Mouse (Mus musculus) monocyte, adult 59 days (primary cell): ENCODE results near the gene Cdk10. TPM values are rescaled to one million over a fixed set of nuclear protein-coding genes. Genes with fewer than 3 reads are reported as not detected.

Source experiments
- total RNA-seq, 2 experiments: library from RNA; stranded (reverse); gene quantifications; one replicate each; pipeline ENCODE4 v1.2.4; 2023

The Cdk10 gene
- 10 to 100 TPM; 39.0 to 46.4 TPM for total RNA-seq

DNA sequence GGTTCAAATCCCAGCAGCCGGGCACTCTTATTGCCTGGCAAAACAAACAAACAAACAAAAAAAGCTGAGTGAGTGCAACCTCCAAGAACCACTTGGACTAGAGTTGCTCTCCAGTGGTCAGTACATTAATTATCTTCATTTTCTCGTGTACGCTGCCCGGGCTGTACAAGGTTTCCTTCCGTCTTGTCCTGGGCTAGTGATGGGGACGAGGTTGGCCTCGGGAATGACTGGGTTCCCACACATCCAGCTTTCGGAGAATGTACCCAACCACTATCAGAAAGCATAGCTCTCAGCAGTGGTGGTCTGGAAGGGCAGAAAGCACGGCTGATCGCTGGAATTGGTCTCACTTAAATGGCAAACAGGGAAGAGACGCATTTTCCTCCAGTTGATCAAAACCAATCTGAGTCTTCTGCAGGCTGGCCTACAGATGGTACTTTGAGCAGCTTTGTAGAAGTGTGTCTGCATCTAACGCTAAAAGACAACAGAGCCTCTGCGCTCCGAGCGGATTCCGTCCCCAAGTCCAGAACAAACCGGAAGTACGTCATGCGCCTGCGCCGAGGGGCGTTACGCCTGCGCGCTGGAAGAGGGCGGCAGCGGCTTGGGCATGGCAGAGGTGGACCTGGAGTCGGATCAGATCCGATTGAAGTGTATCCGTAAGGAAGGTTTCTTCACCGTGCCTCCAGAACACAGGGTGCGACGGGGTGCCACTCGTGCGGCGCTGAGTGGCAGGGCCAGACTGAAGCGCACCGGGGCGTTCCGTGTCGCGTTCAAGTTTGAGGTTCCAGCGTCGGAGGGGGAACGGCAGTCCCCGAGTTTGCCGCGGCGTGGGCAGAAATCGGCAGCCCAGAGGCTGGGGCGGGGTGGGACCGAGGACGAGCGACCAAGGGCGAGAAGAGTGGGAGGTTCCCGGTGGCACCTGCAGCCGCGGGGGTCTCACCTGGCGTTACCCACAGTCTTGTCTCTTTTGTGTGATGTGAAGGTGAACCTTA, at the start of gene Cdk10:
Gene Cdk10 (plus strand): TSS at position 565 of the 989 bp plus-strand sequence.

DNA sequence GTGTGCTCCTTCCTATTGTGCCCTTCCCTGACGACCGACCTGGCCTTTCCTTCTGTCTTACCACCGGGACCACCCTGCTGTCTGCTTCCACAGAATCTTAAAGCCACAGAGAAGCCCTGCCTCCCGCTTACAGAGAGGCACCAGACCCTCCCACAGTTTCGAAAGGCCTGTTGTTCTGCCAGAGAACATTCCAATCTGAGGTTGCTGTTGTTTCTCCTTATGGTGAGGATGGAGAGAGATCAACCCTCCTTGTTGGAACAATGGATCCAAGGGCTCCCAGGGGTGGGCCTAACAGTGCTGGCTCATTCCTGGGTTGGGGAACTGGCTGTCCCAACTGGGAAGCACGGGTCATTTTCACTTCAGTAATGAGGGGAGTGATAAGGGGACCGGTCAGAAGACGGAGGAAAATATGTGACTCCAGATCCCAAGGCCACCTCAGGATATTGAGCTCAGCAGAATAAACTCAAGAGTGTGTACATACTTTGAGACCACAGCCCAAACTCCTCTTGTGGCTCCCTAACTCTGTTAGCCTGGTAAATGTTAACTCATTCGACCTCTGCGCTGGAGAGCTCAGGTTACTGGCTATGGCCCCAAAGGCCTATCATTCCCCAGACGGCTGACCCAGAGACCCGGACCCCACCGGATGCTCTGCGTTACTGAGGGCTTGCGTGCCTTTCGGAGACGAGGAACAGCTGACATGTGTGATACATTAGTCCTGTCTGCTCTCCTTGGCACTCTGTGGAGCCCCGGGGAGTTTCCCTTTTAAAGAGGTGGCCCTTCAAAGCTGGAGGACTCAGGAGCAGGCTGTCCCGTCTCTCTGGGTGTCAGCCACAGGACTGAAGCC, 38.9 kb upstream of the Cdk10 start, which contains the start of gene Dpep1:
Gene Dpep1 (plus strand): TSS at position 677 of the 844 bp plus-strand sequence.

DNA sequence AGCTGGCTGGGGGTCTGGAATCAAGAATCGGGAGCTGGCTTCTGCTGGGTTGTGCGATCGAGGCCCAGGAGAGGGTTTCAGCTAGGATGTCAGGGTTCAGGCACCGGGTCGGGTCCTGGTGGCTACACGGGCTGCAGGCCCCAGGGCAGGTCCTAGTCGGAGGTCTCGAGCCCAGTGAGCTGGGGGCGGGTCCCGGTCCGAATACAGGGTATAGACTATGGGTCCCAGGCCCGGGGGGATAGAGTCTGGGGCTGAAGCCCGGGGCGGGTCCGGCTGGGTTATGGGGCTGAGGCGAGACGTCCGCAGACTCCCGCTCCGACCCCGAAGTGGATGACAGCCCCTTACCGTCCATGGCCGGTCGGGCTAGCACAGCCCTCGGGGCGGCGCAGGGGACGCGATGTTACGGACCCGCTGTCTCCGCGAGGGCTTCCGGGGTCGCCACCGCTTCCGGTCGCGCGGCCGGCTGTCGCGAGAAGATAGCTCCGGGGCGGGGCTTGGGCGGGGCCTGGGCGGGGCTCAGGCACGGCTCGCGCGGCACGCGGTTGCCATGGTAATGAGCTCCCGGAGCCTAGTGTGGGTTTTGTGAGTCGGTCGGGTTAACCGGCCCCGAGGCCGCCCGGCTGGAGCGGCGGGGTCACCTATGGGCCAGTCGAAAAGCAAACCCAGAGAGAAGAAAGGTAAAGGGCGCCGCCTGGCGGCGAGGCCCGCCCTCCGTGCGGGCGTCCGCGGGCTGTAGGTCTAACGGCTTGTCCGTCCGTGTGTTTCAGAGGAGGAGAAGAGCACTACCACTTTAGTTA, 12.1 kb upstream of the Cdk10 start, which contains the start of the genes Chmp1a and Spata33:
Gene Chmp1a (minus strand): TSS at position 443 of the 797 bp plus-strand sequence.
Gene Spata33 (plus strand): TSS at position 512 of the 797 bp plus-strand sequence.

DNA sequence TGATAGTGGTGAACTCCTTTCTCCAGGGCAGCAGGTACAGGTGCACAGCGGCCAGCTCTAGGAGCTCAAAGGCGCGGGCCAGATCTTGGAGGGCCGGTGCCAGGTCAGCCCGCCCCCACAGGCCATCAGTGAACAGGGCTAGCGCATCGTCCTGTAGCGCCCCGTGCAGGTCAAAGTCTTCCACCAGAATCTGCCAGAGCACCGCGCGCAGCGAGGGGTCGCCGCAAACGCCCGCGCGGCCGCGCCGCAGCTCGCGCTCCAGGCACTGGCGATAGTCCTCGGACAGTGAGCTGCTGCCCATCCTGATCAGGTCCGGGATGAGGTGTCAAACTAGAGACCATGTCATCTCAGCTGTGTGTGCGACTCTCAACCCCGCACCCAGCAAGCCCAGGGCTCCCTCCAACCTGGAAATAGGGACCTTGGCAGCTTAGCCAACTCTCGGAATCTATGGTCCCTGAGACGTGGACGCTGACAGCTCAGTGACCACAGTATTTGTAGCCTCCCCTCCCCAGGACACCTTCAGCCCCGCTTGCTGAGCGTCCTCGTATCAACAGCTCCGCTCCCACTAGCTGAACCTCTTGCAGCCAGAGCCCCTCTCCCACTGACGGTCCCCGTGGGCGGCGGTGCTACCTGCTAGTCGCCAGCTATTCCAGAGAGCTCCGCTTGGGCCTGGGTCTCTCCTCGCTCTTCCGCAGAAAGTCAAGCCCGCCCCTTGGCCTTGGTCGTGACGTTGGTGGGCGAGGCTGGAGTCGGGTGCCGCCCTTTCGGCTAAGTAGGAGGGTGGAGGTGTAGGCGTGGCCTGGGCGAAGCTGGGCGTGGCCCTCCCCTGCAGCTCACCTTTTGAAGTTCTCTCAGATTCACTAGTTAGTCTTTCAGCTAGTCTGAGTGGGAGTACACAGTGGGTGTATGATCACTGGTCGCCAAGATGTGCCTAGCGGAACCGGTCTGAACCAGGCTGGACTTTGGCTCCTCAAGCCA, 11.2 kb downstream of the Cdk10 start, which contains the start of gene Spata2l:
Gene Spata2l (minus strand): TSS at position 714 of the 978 bp plus-strand sequence.

DNA sequence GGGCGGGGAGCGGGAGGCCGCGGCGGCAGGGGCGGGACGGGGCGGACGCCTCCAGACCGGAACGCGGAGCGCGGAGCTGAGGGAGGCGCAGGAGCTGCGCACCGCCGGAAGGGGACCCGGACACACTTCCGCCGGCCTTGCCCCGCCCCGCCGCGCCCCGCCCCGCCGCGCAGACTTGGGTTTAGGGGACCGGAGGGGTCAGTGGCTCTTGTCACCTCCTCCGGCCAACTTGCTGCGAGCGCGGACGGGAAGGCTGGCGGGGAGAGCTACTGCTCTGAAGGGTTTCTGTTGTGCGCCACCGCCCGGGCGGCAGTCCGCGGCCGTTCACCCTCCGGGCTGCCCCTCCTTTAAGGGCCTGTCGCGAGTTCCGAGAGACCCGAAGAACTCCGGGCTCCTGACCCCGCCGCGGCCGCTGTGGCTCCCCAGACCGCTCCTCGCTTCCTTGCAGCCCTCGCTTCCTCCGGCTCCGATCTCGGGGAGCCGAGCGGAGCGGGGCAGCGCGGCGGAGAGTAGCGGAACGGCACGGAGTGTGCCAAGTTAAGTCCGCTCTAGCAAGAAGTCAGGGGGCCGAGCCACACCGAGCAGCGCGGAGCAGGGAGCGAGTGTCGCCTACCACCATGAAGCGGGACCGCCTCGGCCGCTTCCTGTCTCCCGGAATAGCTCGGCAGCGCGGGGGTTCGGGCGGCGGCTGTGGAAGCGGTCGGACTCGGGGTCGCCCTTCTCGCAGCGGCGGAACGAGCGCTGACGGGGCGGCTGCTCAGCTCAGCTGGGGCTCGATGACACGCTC, 29.6 kb downstream of the Cdk10 start, which contains the start of the genes Zfp276 and Vps9d1:
Gene Zfp276 (plus strand): TSS at position 97 of the 787 bp plus-strand sequence.
Gene Vps9d1 (minus strand): TSS at position 250 of the 787 bp plus-strand sequence.

Other genes with a start within 250 kb of the Cdk10 start
- gene Ankrd11, start 182.6 kb upstream of the Cdk10 start, total RNA-seq, result 100 to 1,000 TPM; 187 to 205 TPM
- gene Spg7, start 161.9 kb upstream of the Cdk10 start, total RNA-seq, result 10 to 100 TPM; 36.4 to 49.9 TPM
- 100 to 1,000 TPM; 788 to 834 TPM for gene Rpl13, start 122.5 kb upstream of the Cdk10 start, total RNA-seq
- not detected for gene Cpne7, start 107.5 kb upstream of the Cdk10 start, total RNA-seq
- gene Sult5a1, start 66.5 kb upstream of the Cdk10 start, total RNA-seq, result not detected
- gene Dpep1, start 38.6 kb upstream of the Cdk10 start, total RNA-seq, result not detected
- 10 to 100 TPM; 64.5 to 85.4 TPM for gene Chmp1a, start 12.1 kb upstream of the Cdk10 start, total RNA-seq
- not detected for gene Spata33, start 12.0 kb upstream of the Cdk10 start, total RNA-seq
- 1 to 10 TPM; 4.3 to 5.1 TPM for gene Spata2l, start 11.4 kb downstream of the Cdk10 start, total RNA-seq
- 10 to 100 TPM; 27.8 to 36.5 TPM for gene Zfp276, start 29.4 kb downstream of the Cdk10 start, total RNA-seq
- gene Vps9d1, start 29.5 kb downstream of the Cdk10 start, total RNA-seq, result 10 to 100 TPM; 67.4 to 82.9 TPM
- gene Fanca, start 93.7 kb downstream of the Cdk10 start, total RNA-seq, result 10 to 100 TPM; 45.7 to 58.2 TPM
- not detected for gene Spire2, start 107.9 kb downstream of the Cdk10 start, total RNA-seq
- 100 to 1,000 TPM; 189 to 231 TPM for gene Tcf25, start 148.9 kb downstream of the Cdk10 start, total RNA-seq
- gene Mc1r, start 182.3 kb downstream of the Cdk10 start, total RNA-seq, result not detected
- gene Tubb3, start 186.6 kb downstream of the Cdk10 start, total RNA-seq, result under 1 TPM in 1 of 2 experiments, not detected in 1; 0.46 TPM
- gene Def8, start 198.7 kb downstream of the Cdk10 start, total RNA-seq, result 10 to 100 TPM; 22.6 to 24.2 TPM